Mouse (Mus musculus) c-Kit-negative CD71-positive TER-119-positive erythroid progenitor cells, embryonic 14.5 days (primary cell): ENCODE data around the gene Fbxo2.

Experiments
- DNase-seq: peaks from one replicate; pipeline ENCODE4 v3.0.0-alpha.2; 2013; ENCODE audit warnings: low read depth, low spot score

Gene Fbxo2

GRCm38 (mm10) chr4:148143721-148144120, 16.7 kb upstream of the Fbxo2 start:
- no peak for DNase-seq

- DNase-seq: no peak
Measured at GRCm38 (mm10) chr4:148147714-148148113, 12.7 kb upstream of the Fbxo2 start.

DNA sequence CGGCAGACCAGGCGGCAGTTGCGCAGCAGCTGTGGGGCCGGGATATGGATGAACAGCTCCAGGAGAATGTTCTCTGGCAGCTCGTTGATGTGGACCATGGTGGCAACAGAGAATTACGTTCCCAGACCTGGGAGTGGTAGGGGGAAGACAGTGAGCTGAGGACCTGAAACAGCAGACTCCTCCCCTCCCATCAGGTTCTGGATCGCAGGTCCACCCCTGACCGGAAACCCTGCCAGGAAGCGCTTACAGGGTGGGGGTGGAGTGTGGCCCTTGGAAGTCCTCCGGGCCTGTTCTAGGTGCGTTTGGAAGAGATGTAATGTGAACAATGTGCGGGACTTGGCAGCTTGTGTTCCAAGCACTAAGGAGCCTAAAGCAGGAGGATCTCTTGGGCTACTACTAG, 10.9 kb upstream of the Fbxo2 start:
- DNase-seq: no peak

DNA sequence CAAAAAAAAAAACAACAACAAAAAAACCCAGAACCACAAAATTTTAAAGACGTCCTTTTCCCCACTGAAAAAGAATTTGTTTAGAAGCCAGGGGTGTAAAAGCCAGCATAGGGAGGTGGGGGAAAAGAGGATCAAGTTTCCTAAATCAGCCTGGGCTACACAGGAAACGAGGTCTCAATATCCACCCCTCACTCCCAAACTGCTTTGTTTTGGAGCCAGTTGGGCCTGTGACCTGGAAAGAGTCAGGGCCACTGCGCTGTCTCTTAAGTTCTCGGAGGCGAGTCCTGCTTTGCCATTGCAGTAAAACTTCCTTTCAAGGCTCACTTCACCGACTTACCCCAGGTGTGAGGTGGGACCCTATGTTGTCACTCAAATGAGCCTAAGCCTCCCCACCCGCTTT, 10.2 kb upstream of the Fbxo2 start:
- no peak for DNase-seq

GRCm38 (mm10) chr4:148150953-148151266, 9.5 kb upstream of the Fbxo2 start:
- no peak for DNase-seq

- peak; percentile 44 for DNase-seq
Measured at GRCm38 (mm10) chr4:148151267-148152168, 8.9 kb upstream of the Fbxo2 start, which contains the start of gene Fbxo6. Gene Fbxo6 (minus strand): TSS chr4:148152140.

DNA sequence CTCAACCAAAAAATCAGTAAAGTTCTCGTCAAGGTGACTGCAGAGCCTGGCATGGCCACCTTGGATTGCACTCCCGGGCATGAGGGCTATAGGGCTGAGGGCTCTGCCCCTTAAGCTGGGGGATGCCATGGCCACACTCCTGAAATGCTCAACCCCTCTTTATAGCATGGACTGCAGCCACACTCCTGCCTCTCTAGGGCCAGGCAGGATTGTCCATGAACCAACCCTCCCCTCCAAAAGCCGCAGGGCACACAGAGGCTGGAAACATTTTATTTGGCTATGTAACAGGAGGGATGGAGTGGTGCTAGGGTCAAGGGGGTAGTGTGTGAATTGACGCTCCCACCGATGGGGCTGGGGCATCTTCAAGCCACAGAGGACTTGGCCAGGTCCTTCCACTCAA, 7.9 kb upstream of the Fbxo2 start:
- no peak for DNase-seq

DNA sequence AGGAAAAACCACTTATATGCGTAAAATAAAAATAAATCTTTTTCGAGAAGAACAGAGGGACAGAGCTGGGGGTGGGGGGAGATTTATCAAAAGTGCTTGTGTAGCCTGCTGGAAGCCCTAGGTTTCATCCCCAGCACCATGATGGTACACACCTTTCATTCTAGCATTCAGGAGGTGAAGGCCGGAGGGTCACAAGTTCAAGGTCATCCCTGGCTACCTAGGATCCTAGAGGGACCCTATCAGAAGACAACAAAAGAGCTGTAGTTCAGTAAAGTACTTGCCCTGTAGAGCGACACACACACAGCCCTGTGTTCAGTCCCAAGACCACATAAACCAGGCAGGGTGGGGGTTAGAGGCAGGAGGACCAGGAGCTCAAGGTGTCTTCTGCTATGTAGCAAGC, 6.4 kb upstream of the Fbxo2 start:
- no peak for DNase-seq

GRCm38 (mm10) chr4:148154982-148155381, 5.4 kb upstream of the Fbxo2 start:
- no peak for DNase-seq

- no peak for DNase-seq
Measured at GRCm38 (mm10) chr4:148158436-148159348, 1.7 kb upstream of the Fbxo2 start.

DNA sequence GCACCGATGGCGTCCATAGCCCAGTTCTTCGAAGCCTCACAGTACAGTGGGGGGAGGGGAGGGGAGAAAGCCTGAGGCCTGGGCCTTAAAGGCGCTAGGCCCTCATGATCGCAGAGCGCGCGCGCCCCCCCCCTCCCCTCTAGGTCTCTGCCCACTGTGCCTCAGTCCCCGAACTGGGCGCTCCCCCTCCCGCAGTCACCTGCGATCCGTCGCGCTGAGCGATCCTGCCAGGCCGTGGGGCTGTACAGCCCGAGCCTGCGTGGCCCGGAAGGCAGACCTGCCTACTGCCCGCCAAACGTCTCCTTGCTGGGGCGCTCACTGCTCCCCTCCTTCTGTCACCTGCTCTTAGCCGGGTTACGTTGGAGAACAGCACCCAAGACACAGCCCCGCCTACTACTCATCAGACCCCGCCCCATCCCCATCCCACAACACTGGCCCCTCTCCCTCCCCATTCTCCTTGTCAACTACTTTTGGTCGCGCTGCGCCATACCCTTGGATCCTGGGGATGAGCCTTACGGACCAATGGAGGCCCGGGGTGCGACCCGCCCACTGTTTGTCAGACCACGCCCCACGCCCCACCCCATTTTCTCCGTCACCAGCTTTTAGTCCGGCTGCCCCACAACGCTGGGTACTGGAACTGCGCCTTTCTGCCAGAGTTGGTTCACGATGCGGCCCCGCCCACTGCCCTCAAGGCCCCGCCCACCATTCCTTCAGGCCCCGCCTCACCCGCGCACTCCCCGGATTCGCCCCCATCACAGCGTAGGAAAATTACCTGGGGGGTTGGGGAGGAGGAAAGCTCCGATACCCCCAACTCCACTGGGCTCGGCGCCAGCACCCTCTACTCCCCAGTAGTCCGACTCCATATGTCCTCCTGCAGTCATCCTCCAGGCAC, 631 bp upstream of the Fbxo2 start:
- DNase-seq: peak; percentile 45

DNA sequence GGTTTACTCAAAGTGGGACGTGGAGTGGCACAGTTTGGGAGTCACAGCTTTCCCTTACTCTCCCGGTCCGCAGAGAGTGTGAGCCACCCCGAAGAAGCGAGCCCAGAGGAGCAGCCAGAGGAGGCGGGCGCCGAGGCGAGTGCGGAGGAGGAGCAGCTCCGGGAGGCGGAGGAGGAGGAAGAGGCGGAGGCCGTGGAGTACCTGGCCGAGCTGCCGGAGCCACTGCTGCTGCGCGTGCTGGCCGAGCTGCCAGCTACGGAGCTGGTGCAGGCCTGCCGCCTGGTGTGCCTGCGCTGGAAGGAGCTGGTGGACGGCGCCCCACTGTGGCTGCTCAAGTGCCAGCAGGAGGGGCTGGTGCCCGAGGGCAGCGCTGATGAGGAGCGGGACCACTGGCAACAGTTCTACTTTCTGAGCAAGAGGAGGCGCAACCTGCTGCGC, 3.6 kb downstream of the Fbxo2 start:
- no peak for DNase-seq

DNA sequence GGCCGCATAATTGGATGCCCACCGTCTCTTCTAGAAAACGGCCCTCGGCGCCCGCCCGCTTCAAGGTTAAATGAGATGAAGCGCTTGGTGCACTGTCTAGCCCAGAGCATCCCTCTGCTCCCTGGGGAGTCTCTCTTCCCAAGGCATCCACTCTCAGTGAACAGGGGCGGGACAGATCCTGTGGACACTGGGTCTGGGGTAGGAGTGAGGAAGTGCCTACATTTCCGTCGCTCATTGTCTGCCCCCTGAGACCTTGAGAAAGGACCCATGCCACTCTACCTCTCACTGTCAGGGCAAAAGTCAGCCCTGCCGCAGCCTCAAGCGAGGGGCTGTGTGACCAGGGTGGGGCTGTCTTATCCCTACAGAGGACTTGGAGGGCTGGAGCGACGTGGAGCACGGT, 4.0 kb downstream of the Fbxo2 start:
- no peak for DNase-seq

DNA sequence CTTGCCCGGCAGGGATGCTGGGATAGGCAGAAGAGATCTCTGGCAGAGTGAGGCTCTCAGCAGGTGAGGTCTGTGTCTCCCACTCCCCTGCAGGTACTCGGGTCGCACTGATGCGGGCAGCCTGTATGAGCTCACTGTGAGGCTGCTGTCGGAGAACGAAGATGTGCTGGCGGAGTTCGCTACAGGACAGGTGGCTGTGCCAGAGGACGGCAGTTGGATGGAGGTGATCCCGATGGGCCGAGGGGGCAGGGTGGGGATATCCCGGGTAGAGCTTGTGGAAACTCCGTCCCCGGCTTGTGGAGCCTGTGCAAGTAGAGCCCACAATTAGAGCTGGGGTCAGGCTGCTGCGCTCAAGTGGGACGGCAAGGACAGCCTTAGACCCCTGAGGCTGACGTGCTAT, 5.1 kb downstream of the Fbxo2 start:
- DNase-seq: no peak

DNA sequence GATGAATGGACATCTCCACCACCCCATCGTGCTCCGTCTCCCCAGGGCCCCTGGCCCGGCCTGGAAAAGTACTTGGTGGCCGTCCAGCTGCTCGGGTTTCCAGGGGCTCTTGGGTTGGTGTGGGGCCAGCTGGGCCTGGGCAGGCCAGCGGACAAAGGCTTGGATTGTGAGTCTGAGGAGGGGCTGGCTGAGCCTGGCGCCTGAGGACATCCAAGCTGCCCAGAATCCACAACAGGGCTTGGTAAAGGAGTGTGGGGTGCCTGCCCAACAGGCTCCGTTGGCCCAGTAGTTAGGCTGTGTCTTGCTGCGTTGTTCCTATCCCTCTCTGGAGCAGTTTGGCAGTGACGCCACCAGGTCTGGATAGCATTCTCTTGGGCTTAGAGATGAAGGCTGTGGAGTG, 6.0 kb downstream of the Fbxo2 start:
- DNase-seq: no peak

DNA sequence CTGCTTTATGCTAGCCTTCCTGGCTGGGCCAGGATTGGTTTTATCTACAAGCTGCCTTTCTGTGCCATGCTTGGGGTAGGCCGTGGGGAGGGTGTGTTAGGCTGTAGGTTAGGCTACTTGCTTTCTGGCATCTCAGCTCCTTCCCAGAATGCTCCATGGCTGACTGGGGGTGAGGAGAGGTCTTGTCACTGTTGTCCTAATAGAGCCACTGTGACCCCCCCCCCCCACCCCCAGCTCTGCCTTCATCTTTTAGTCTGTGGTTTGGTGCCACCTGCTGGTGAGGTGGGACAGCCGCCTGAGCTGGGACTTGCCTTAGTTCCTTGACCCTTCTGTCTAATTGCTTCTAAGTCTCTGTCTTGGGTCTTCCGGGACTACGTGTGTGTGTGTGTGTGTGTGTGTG, 6.6 kb downstream of the Fbxo2 start:
- no peak for DNase-seq

GRCm38 (mm10) chr4:148168287-148168686, 7.9 kb downstream of the Fbxo2 start:
- DNase-seq: no peak

DNA sequence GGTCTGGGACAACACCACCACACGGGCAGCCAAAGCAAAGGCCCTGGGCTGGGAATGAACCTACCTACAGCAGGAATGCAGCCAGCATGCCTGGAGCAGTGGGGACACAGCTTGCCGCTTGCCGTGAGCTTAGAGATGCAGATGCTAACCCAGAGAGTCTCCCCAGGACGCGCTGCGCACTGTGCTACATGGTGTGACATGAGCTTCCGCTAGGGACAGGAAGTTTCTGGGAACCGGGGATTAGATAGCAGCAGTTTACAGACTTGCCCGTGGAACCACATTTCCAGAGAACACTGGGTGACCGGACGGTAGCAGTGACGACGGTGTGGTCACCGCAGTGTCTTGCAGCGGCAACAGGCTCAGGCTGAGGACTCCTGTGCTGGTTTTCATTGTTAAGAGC, 9.2 kb downstream of the Fbxo2 start:
- no peak for DNase-seq

- DNase-seq: peak; percentile 49
Measured at GRCm38 (mm10) chr4:148170842-148171241, 10.4 kb downstream of the Fbxo2 start.

DNA sequence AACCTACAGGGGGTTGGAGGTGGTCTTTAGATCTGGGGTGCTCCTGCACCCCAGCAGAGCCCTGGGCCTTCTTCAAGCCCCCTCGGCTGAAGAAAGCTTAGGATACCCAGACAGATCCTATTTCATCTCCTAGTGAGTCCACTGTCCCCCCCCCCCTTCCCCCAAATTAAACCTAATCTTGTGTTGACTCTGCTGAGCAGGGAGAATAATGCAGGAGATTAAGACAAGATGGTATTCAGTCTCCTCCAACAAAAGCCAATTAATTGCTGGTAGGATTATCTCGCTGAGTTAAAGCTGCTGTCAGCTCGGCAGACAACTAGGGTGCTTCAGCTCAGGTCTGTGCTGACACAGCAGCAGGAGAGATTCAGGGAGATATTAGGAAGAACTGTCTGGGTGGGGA, 10.8 kb downstream of the Fbxo2 start:
- no peak for DNase-seq

GRCm38 (mm10) chr4:148173811-148174494, 13.5 kb downstream of the Fbxo2 start:
- no peak for DNase-seq
